Mouse (Mus musculus) liver, embryonic 12.5 days (tissue): Measurements from ENCODE around the gene Tuba4a. TPM values are rescaled to one million over a fixed set of nuclear protein-coding genes. Genes with fewer than 3 reads are reported as not detected.

Source experiments
- ATAC-seq: fragments of 200-750 bp; cut with Nextera tagmentation; 2 replicates; pipeline ENCODE4 v1.8.0; 2017; ENCODE audit warnings: moderate number of reproducible peaks, mild to moderate bottlenecking, moderate library complexity
- H3K27ac ChIP-seq: fragments of 300-500 bp; sonication (generic); 2 replicates; pipeline ENCODE4 v1.5.1; 2016; ENCODE audit warnings: mild to moderate bottlenecking
- H3K27me3 ChIP-seq: fragments of 300-500 bp; sonication (generic); replicated peaks from 2 replicates; pipeline ENCODE4 v1.6.1; 2016; ENCODE audit warnings: mild to moderate bottlenecking, moderate library complexity
- H3K36me3 ChIP-seq: fragments of 300-500 bp; sonication (generic); 2 replicates; pipeline ENCODE4 v1.6.1; 2016; ENCODE audit warnings: mild to moderate bottlenecking, moderate library complexity
- H3K4me1 ChIP-seq: fragments of 300-500 bp; sonication (generic); 2 replicates; pipeline ENCODE4 v1.6.1; 2016
- H3K4me2 ChIP-seq: fragments of 300-500 bp; sonication (generic); 2 replicates; pipeline ENCODE4 v1.6.1; 2016; ENCODE audit warnings: mild to moderate bottlenecking, moderate library complexity
- H3K4me3 ChIP-seq: fragments of 300-500 bp; sonication (generic); 2 replicates; pipeline ENCODE4 v1.5.1; 2016; ENCODE audit warnings: mild to moderate bottlenecking, moderate library complexity
- H3K9ac ChIP-seq: fragments of 300-500 bp; sonication (generic); 2 replicates; pipeline ENCODE4 v1.6.1; 2016; ENCODE audit warnings: mild to moderate bottlenecking, moderate library complexity
- H3K9me3 ChIP-seq: fragments of 300-500 bp; sonication (generic); replicated peaks from 2 replicates; pipeline ENCODE4 v1.6.1; 2016; ENCODE audit warnings: mild to moderate bottlenecking, moderate library complexity
- WGBS: fragments of 180-500 bp; shearing (Covaris S2); methylation state at CpG from one replicate; pipeline ENCODE4 v1.1.7; 2016; ENCODE audit not compliant: insufficient replicate concordance; 5-methylcytosine and 5-hydroxymethylcytosine counted together
- microRNA-seq: library from miRNA; unstranded; fragments of <30 nt; microRNA quantifications from one replicate; pipeline ENCODE4, GENCODE M21; 2017
- polyA plus RNA-seq: library from polyadenylated mRNA; unstranded; fragments of >200 nt; fragmentation: Nextera tagmentation; extraction: Ambion mirVana; gene quantifications from 2 replicates; pipeline ENCODE4 v1.2.1, GENCODE M21; 2016

The Tuba4a gene
- polyA plus RNA-seq, 1 experiment from 2014 or later = 490 TPM

DNA sequence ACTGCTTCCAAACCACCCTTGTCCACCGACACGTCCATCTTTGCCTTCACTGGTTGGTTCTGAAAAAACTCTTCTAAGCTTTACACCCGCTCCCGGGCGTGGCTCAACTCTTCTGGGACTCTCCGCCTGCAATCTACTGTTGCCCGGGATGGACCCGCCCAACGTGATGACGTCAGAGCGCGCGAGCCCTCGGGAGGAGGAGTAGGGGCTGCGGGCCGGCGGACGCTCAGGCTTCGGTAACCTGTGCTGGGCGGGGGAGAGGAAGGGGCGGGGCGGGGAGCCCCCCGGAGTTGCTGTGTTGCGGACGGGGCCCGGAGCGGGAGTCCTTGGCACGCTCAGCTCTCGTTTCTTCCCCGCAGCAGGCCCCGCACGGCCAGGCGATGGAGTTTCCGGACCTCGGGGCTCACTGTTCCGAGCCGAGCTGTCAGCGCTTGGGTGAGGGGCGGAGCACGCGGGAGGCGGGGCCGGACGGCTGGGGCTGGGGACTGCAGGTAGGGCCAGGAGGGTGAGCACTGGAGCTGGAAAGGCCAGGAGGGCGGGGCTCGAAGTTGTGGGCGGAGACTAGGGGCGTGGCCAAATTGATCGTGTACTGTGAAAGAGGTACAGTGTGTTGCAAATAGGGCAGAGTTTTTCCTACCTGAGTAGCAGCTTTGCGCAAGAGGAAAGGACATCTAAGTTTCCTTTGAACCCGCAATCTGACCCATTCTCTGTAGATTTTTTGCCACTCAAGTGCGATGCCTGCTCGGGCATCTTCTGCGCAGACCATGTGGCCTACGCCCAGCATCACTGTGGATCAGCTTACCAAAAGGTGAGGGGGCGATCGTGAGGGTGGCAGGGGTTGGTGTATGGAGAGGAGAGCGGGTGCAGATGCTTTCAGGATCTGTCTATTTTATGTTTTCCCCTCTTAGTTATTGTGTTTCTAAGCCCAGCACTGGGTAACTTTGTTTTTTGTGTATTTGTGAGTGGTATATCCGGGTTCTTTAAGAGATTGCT is 50.9 kb downstream of the Tuba4a start, which contains the start of gene Zfand2b:
Gene Zfand2b, plus strand, starts transcription at position 175 of the 993 bp plus-strand sequence.
- Histone ChIP-seq H3K27ac (peak within 1 kb of the TSS; percentile 97), H3K9me3 (no peaks in the 10 kb centered on the region), H3K4me2 (peak within 1 kb of the TSS; percentile 82), H3K27me3 (no peaks in the 10 kb centered on the region), H3K9ac (peak within 1 kb of the TSS; percentile 87), H3K4me1 (peaks cover 33% of the 10 kb centered on the region), H3K36me3 (peaks cover 43% of the 10 kb centered on the region), H3K4me3 (peak within 1 kb of the TSS; percentile 83)
- WGBS = 1% methylated on average over 53 of the region's 59 CpGs
- peak; percentile 96 for ATAC-seq

DNA sequence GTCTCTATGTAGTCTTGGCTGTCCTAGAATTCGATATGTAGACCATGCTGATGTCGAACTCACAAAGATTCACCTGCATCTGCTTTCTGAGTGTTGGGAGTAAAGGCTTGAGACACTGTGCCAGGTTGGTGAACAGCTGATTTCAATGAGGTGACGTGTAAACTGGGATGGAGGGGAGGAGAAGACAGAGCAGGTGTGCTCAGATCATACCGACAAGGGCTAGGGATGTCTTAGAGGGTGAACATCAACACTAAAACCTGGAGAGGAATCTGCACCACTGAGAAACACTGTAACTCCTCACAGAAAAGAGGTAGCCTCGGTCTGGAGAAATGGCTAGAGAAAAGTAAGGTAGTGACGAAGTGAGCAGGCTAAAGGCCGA is 51.6 kb downstream of the Tuba4a start:
- Histone ChIP-seq H3K9ac (peak overlapping the region; percentile 87), H3K4me3 (peak overlapping the region; percentile 83), H3K27me3 (no peaks in the 10 kb centered on the region), H3K36me3 (peaks cover 36% of the 10 kb centered on the region), H3K4me1 (peaks cover 33% of the 10 kb centered on the region), H3K9me3 (no peaks in the 10 kb centered on the region), H3K27ac (peak overlapping the region; percentile 97), H3K4me2 (peak overlapping the region; percentile 82)
- ATAC-seq = peak; percentile 30
- WGBS = 10% methylated on average over 7 of the region's 7 CpGs

Small RNAs within 50 kb of the gene (microRNA-seq; reads per million reads assigned to microRNA genes)
- gene Gm27943 = not detected

Other genes with a start within 250 kb of the Tuba4a start
- gene Nhej1, start 94.7 kb downstream of the Tuba4a start, polyA plus RNA-seq = 6.7 and 6.8 TPM in 2 replicates
- 0.36 and 1.1 TPM in 2 replicates for gene Slc23a3, start 86.0 kb downstream of the Tuba4a start, polyA plus RNA-seq
- 53.2 and 54.0 TPM in 2 replicates for gene Cnppd1, start 77.2 kb downstream of the Tuba4a start, polyA plus RNA-seq
- 69.4 and 73.5 TPM in 2 replicates for gene Retreg2, start 77.1 kb downstream of the Tuba4a start, polyA plus RNA-seq
- gene Zfand2b, start 51.2 kb downstream of the Tuba4a start, polyA plus RNA-seq = 43.5 and 46.3 TPM in 2 replicates
- 82.0 and 86.2 TPM in 2 replicates for gene Abcb6, start 39.5 kb downstream of the Tuba4a start, polyA plus RNA-seq
- gene Ankzf1, start 27.7 kb downstream of the Tuba4a start, polyA plus RNA-seq = 13.4 and 14.5 TPM in 2 replicates
- gene Atg9a, start 27.7 kb downstream of the Tuba4a start, polyA plus RNA-seq = 26.2 and 27.3 TPM in 2 replicates
- 5.2 and 6.1 TPM in 2 replicates for gene Glb1l, start 9.1 kb downstream of the Tuba4a start, polyA plus RNA-seq
- gene Stk16, start 9.0 kb downstream of the Tuba4a start, polyA plus RNA-seq = 107 and 110 TPM in 2 replicates
- not detected in 2 replicates for gene A630095N17Rik, start 12.2 kb upstream of the Tuba4a start, polyA plus RNA-seq
- gene Dnajb2, start 16.5 kb upstream of the Tuba4a start, polyA plus RNA-seq = 27.2 and 27.8 TPM in 2 replicates
- gene Ptprn, start 44.6 kb upstream of the Tuba4a start, polyA plus RNA-seq = 0.79 and 0.82 TPM in 2 replicates
- gene Resp18, start 58.5 kb upstream of the Tuba4a start, polyA plus RNA-seq = 0.32 TPM in 1 of 2 replicates, not detected in the other
- 66.3 and 67.4 TPM in 2 replicates for gene Dnpep, start 98.1 kb upstream of the Tuba4a start, polyA plus RNA-seq
- gene Des, start 140.5 kb upstream of the Tuba4a start, polyA plus RNA-seq = 6.9 and 7.4 TPM in 2 replicates
- gene Speg, start 155.4 kb upstream of the Tuba4a start, polyA plus RNA-seq = 11.4 and 14.3 TPM in 2 replicates
- 44.0 and 47.9 TPM in 2 replicates for gene Gmppa, start 216.1 kb upstream of the Tuba4a start, polyA plus RNA-seq
- 0.83 and 1.3 TPM in 2 replicates for gene Asic4, start 230.6 kb upstream of the Tuba4a start, polyA plus RNA-seq